Mouse (Mus musculus) C2C12 (cell line): ENCODE data around the gene Dnajb12. TPM values are rescaled to one million over a fixed set of nuclear protein-coding genes. Genes with fewer than 3 reads are reported as not detected.

ENCODE experiments used
- H3K27me3 ChIP-seq: one replicate; pipeline ENCODE4 v1.6.1; 2011; ENCODE audit not compliant: control insufficient read depth, insufficient read depth, insufficient read length
- H3K36me3 ChIP-seq: one replicate; pipeline ENCODE4 v1.6.1; 2011; ENCODE audit not compliant: control insufficient read depth, insufficient read depth
- H3K4me3 ChIP-seq: one replicate; pipeline ENCODE4 v1.5.1; 2011; ENCODE audit warnings: mild to moderate bottlenecking, control low read depth; ENCODE audit not compliant: poor library complexity, insufficient read depth, severe bottlenecking
- H3K79me2 ChIP-seq: one replicate; pipeline ENCODE4 v1.6.1; 2011; ENCODE audit not compliant: control insufficient read depth, insufficient read depth
- H3K79me3 ChIP-seq: one replicate; pipeline ENCODE4 v1.6.1; 2011; ENCODE audit warnings: low read depth, control low read depth
- H3ac ChIP-seq: one replicate; pipeline ENCODE3; 2011; ENCODE audit warnings: low read depth; ENCODE audit not compliant: control insufficient read depth, insufficient read length
- CEBPB ChIP-seq: IDR thresholded peaks from one replicate; pipeline ENCODE4 v1.6.1; 2011; ENCODE audit warnings: low read depth, mild to moderate bottlenecking, control low read depth, moderate library complexity
- CTCF ChIP-seq: IDR thresholded peaks from one replicate; pipeline ENCODE4 v1.5.1; 2011; ENCODE audit not compliant: control insufficient read depth, insufficient read depth, insufficient read length
- FOSL1 ChIP-seq: IDR thresholded peaks from one replicate; pipeline ENCODE4 v1.8.0; 2011; ENCODE audit warnings: mild to moderate bottlenecking, low read length; ENCODE audit not compliant: poor library complexity, insufficient read depth, severe bottlenecking
- MAX ChIP-seq: IDR thresholded peaks from one replicate; pipeline ENCODE4 v1.6.1; 2011; ENCODE audit warnings: mild to moderate bottlenecking, control low read depth
- MYOD1 ChIP-seq: IDR thresholded peaks from one replicate; pipeline ENCODE4 v1.6.1; 2011; ENCODE audit warnings: low read depth; ENCODE audit not compliant: control insufficient read depth, insufficient read length
- MYOG ChIP-seq: IDR thresholded peaks from one replicate; pipeline ENCODE4 v1.6.1; 2011; ENCODE audit not compliant: control insufficient read depth, insufficient read length; ENCODE audit errors: extremely low read depth
- USF1 ChIP-seq: IDR thresholded peaks from one replicate; pipeline ENCODE4 v1.6.1; 2011; ENCODE audit warnings: low read depth, mild to moderate bottlenecking, control low read depth, moderate library complexity
- polyA plus RNA-seq: library from polyadenylated mRNA; unstranded; fragments of >200 nt; fragmentation: generic; extraction: Trizol; gene quantifications from one replicate; pipeline ENCODE4 v1.2.1, GENCODE M21; 2012; ENCODE audit warnings: missing spikeins

Dnajb12 gene
- polyA plus RNA-seq, 1 experiment, result 25.8 TPM

GRCm38 (mm10) chr10:59896211-59896610, 16.9 kb downstream of the Dnajb12 start:
- peaks cover 73% of the 10 kb centered on the region for H3K36me3 ChIP-seq
- TF ChIP-seq FOSL1 (no peak), MYOG (no peak), CTCF (no peak), MAX (no peak), CEBPB (no peak)
- no peak overlapping the region for H3K4me3 ChIP-seq

GRCm38 (mm10) chr10:59896911-59897331, 17.6 kb downstream of the Dnajb12 start:
- no peak for TF ChIP-seq MYOD1
- TF ChIP-seq FOSL1, result no peak
- TF ChIP-seq CTCF, result no peak
- no peak for TF ChIP-seq MAX
- no peak for TF ChIP-seq MYOG
- TF ChIP-seq USF1, result no peak
- TF ChIP-seq CEBPB, result no peak
- peak overlapping the region; percentile 41 for H3ac ChIP-seq
- H3K27me3 ChIP-seq, result no peaks in the 10 kb centered on the region
- H3K79me2 ChIP-seq, result no peaks in the 10 kb centered on the region
- no peak overlapping the region for H3K4me3 ChIP-seq
- peaks cover 66% of the 10 kb centered on the region for H3K36me3 ChIP-seq
- no peaks in the 10 kb centered on the region for H3K79me3 ChIP-seq

More at GRCm38 (mm10) chr10:59896211-59896610, 16.9 kb downstream of the Dnajb12 start:
- peak overlapping the region; percentile 7 for H3ac ChIP-seq
- no peaks in the 10 kb centered on the region for H3K27me3 ChIP-seq
- H3K79me3 ChIP-seq, result no peaks in the 10 kb centered on the region
- H3K79me2 ChIP-seq, result no peaks in the 10 kb centered on the region

- Histone ChIP-seq H3ac (no peak overlapping the region), H3K4me3 (no peak overlapping the region), H3K79me3 (no peaks in the 10 kb centered on the region), H3K36me3 (peaks cover 60% of the 10 kb centered on the region), H3K27me3 (no peaks in the 10 kb centered on the region), H3K79me2 (no peaks in the 10 kb centered on the region)
- TF ChIP-seq CTCF (no peak), MYOG (no peak)
Observed at GRCm38 (mm10) chr10:59897511-59897910, 18.2 kb downstream of the Dnajb12 start.

- H3K36me3 ChIP-seq, result peaks cover 52% of the 10 kb centered on the region
- H3K4me3 ChIP-seq, result no peak overlapping the region
- no peaks in the 10 kb centered on the region for H3K27me3 ChIP-seq
- no peaks in the 10 kb centered on the region for H3K79me2 ChIP-seq
- TF ChIP-seq MYOD1 (no peak), CEBPB (no peak), MAX (no peak)
- H3ac ChIP-seq, result no peak overlapping the region
- H3K79me3 ChIP-seq, result no peaks in the 10 kb centered on the region
Observed at GRCm38 (mm10) chr10:59898180-59898778, 18.9 kb downstream of the Dnajb12 start.

GRCm38 (mm10) chr10:59898935-59899334, 19.6 kb downstream of the Dnajb12 start:
- H3K79me2 ChIP-seq, result no peaks in the 10 kb centered on the region
- no peak overlapping the region for H3K4me3 ChIP-seq
- no peaks in the 10 kb centered on the region for H3K27me3 ChIP-seq
- no peaks in the 10 kb centered on the region for H3K79me3 ChIP-seq
- no peak for TF ChIP-seq MYOG
- TF ChIP-seq FOSL1, result no peak
- no peak for TF ChIP-seq MAX
- no peak for TF ChIP-seq MYOD1
- TF ChIP-seq USF1, result no peak
- no peak for TF ChIP-seq CEBPB
- no peak for TF ChIP-seq CTCF
- H3K36me3 ChIP-seq, result peaks cover 46% of the 10 kb centered on the region
- H3ac ChIP-seq, result peak overlapping the region; percentile 19

GRCm38 (mm10) chr10:59899341-59900173, 20.2 kb downstream of the Dnajb12 start:
- H3K79me2 ChIP-seq, result no peaks in the 10 kb centered on the region
- H3K79me3 ChIP-seq, result no peaks in the 10 kb centered on the region
- H3K4me3 ChIP-seq, result no peak overlapping the region
- H3K27me3 ChIP-seq, result no peaks in the 10 kb centered on the region
- TF ChIP-seq MAX (no peak), CTCF (no peak), CEBPB (no peak), MYOD1 (no peak), MYOG (no peak), FOSL1 (no peak), USF1 (no peak)
- H3K36me3 ChIP-seq, result peaks cover 40% of the 10 kb centered on the region
- H3ac ChIP-seq, result peak overlapping the region; percentile 19
